Mouse (Mus musculus) kidney, adult 2 months (tissue): ENCODE results near the gene Gpx1.

ENCODE experiments used
- CTCF ChIP-seq: fragments of 200-500 bp; conservative IDR thresholded peaks from 2 replicates; pipeline ENCODE4 v1.5.1; 2011; ENCODE audit warnings: low read depth, mild to moderate bottlenecking, control low read depth, low read length, moderate library complexity, mixed read lengths; ENCODE audit not compliant: insufficient read depth, insufficient read length
- POLR2A ChIP-seq: fragments of 200-500 bp; IDR thresholded peaks from one replicate; pipeline ENCODE4 v1.6.1; 2011; ENCODE audit warnings: low read depth, low read length, control low read depth

- TF ChIP-seq CTCF (no peak), POLR2A (no peak)
Measured at GRCm38 (mm10) chr9:108324784-108325183, 13.9 kb upstream of the Gpx1 start.
